Mouse (Mus musculus): ENCODE measurements at regions not wholly inside any gene's neighbourhood (a gene's known extent, or its start where the extent isn't known, plus 50 kb on each side); places are given as distances from the start of the nearest gene placed in this dataset.

GRCm38 (mm10) chr2:147717484-147717947, 329.3 kb downstream of the Foxa2 start:
- no peak for TF ChIP-seq CTCF (IDR thresholded peaks at IDR 0.05; ENCODE audit: low read depth)
- TF ChIP-seq EP300 (IDR thresholded peaks at IDR 0.05; ENCODE audit: low read depth): no peak

Data from heart, postnatal 0 days (tissue).